Mouse (Mus musculus): Measurements from ENCODE around the gene Tnnt2.

DNA sequence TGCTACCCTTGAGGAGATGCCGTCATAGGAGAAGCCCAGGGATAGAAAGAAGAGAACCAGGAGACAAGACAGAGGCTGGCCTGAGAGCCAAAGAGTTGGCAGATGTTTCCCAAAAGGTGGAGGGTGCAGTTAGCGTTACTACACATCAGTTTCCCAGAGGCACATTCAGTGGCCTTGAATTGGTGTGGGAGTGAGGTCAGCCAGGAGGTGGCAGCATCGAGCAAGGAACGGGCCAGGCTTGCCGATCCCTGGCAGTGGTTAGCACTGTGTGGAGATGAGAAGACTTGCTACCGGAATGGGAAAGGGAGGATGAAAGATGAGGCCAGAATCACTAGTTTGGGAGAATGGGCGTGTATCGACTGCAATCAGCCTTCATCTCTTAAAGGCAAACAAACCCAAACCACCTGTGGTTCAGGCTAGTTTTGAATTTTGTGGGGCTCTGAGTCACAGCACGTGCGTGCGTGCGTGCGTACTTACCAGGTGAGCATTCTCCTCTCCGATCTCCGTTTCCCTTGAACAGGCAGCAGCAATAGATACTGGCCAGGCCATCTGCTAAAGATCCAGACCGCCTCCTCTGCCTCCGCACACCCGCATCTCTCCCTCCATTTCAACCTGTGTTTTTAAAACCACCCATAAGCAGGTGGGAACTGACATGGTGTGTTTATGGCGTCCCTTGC, 29.5 kb downstream of the Tnnt2 start:
- TF ChIP-seq POLR2A (IDR thresholded peaks at IDR 0.05; ENCODE audit: borderline replicate concordance, insufficient read depth, low read length): no peak
- peak; percentile 99 for TF ChIP-seq CTCF (IDR thresholded peaks at IDR 0.05; ENCODE audit: borderline replicate concordance, insufficient read depth, low read depth, low read length)

Measured in cerebellum, adult 2 months (tissue).